Mouse (Mus musculus) layer of hippocampus, postnatal 14 days (tissue): Measurements from ENCODE around the gene Rsl1d1. TPM values are rescaled to one million over a fixed set of nuclear protein-coding genes. Genes with fewer than 3 reads are reported as not detected.
"Not testable (repeated sequence)": the region's sequence is repeated elsewhere in the genome, so short reads cannot be mapped to it uniquely, and the experiment has no call there.

Experiments
- DNase-seq, 2 experiments: peaks; one replicate each; pipeline ENCODE4 v3.0.0; 2021 to 2022; ENCODE audit warnings: low spot score in 2 of 2, mixed read lengths in 1 of 2
- microRNA-seq, 2 experiments: library from miRNA; unstranded; fragments of <30 nt; microRNA quantifications; one replicate each; pipeline ENCODE4 v1.2.0; 2021
- total RNA-seq, 2 experiments: library from RNA; stranded (reverse); gene quantifications; 2 replicates each; pipeline ENCODE4 v1.2.3; 2021

Rsl1d1 gene
- total RNA-seq, 2 experiments from 2014 or later = 52.4 to 53.5 TPM

DNA sequence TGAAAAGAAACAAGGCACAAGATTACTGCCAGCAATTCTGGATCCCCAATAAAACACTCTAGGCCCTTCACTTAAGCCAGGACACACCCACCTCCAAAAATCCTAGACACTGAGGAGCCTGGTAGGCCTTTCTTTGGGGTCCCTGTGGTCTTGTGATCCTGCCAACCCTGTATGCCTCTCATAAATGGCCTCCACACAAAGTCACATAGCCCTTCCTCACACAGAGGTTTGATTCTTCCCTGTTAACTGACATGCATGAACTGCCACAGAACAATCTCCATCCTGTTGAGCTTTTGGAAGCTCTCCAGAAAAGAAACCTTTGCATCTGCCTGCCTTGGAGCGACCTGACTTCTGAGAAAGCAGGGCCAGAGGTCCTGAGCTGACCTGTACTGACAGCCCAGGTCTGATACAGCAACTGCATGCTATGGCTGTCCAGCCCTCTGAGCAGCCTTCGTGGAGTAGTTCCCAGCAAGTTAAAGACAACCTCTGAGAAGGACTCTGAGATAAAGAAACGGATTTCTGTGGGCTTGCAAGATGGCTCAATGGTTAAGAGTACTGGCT is 38.4 kb downstream of the Rsl1d1 start:
- no peak for DNase-seq

DNA sequence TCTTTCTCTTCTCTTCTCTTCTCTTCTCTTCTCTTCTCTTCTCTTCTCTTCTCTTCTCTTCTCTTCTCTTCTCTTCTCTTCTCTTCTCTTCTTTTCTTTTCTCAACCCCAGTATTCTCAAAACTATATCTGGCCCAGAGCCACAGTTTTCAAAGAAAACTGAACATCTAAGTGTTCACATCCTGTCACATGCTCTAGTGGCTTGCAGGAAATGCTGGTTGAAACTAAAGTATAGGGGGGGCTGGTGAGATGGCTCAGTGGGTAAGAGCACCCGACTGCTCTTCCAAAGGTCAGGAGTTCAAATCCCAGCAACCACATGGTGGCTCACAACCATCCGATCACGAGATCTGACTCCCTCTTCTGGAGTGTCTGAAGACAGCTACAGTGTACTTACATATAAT is 45.4 kb downstream of the Rsl1d1 start:
- DNase-seq = not testable (repeated sequence)

DNA sequence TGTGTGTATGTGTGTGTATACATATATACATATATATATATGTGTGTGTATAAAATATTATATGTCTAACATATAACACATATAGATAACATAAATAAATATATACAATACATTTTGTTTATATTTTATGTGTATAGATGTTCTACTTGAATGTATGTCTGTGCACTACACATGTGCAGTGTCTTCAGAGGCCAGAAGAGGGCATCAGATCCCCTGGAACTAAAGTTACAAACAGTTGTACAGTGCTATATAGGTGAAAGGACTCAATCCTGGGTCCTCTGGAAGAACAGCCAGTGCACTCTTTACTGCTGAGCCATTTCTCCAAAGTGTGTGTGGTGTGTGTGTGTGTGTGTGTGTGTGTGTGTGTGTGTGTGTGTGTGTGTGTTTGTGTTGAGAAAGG is 48.6 kb downstream of the Rsl1d1 start:
- DNase-seq = no peak

GRCm38 (mm10) chr16:11143706-11144483 is 59.2 kb downstream of the Rsl1d1 start:
- DNase-seq = peak; percentile 100

Small RNAs within 50 kb of the gene (microRNA-seq; reads per million reads assigned to microRNA genes)
- gene Gm23935 = 11.3 to 11.9 reads per million in 2 experiments

Other genes with a start within 250 kb of the Rsl1d1 start
- gene Snn, start 142.4 kb downstream of the Rsl1d1 start, total RNA-seq = 100 to 1,000 TPM; 219 to 230 TPM
- 10 to 100 TPM; 12.2 to 15.0 TPM for gene Litaf, start 137.2 kb downstream of the Rsl1d1 start, total RNA-seq
- gene Txndc11, start 68.7 kb downstream of the Rsl1d1 start, total RNA-seq = 10 to 100 TPM; 31.3 to 37.4 TPM
- 10 to 100 TPM; 75.6 to 78.0 TPM for gene Zc3h7a, start 26.9 kb downstream of the Rsl1d1 start, total RNA-seq
- gene Gspt1, start 51.0 kb upstream of the Rsl1d1 start, total RNA-seq = 10 to 100 TPM; 92.4 to 95.1 TPM
- gene Tnfrsf17, start 110.5 kb upstream of the Rsl1d1 start, total RNA-seq = not detected
- gene Snx29, start 119.6 kb upstream of the Rsl1d1 start, total RNA-seq = 10 to 100 TPM; 26.9 to 33.6 TPM